Mouse (Mus musculus): ENCODE data around the gene Syndig1. TPM values are rescaled to one million over a fixed set of nuclear protein-coding genes. Genes with fewer than 3 reads are reported as not detected.

The Syndig1 gene
- total and polyA plus RNA-seq, 2 experiments = not detected

- Histone ChIP-seq H3K27me3 (ENCODE audit: control insufficient read depth, insufficient read depth, low read length) (no peaks in the 10 kb centered on the region), H3K9ac (ENCODE audit: low read depth, low read length) (no peak overlapping the region), H3K4me3 (ENCODE audit: insufficient read depth, low read depth, low read length) (no peak overlapping the region), H3K27ac (replicated peaks; ENCODE audit: insufficient read depth, low read depth, low read length) (no peak overlapping the region), H3K4me1 (ENCODE audit: control insufficient read depth, insufficient read depth, low read length) (no peaks in the 10 kb centered on the region), H3K36me3 (ENCODE audit: control insufficient read depth, insufficient read depth, low read length) (no peaks in the 10 kb centered on the region), H3K79me2 (ENCODE audit: control insufficient read depth, insufficient read depth, low read length) (no peaks in the 10 kb centered on the region)
- TF ChIP-seq POLR2A (IDR thresholded peaks at IDR 0.05; ENCODE audit: extremely low read depth, insufficient read depth, low read length) = no peak
- no peak for TF ChIP-seq CTCF (IDR thresholded peaks at IDR 0.05; ENCODE audit: low read depth, low read length)
- no peak for DNase-seq (ENCODE audit: extremely low read depth, low read depth, low spot score)
Observed at GRCm38 (mm10) chr2:149887634-149888033, 58.6 kb downstream of the Syndig1 start.

GRCm38 (mm10) chr2:149891647-149892046 lies 62.6 kb downstream of the Syndig1 start:
- DNase-seq (ENCODE audit: extremely low read depth, low read depth, low spot score) = no peak
- TF ChIP-seq POLR2A (IDR thresholded peaks at IDR 0.05; ENCODE audit: extremely low read depth, insufficient read depth, low read length) (no peak), CTCF (IDR thresholded peaks at IDR 0.05; ENCODE audit: low read depth, low read length) (no peak)
- H3K4me3 ChIP-seq (ENCODE audit: insufficient read depth, low read depth, low read length) = no peak overlapping the region
- no peak overlapping the region for H3K27ac ChIP-seq (replicated peaks; ENCODE audit: insufficient read depth, low read depth, low read length)
- H3K4me1 ChIP-seq (ENCODE audit: control insufficient read depth, insufficient read depth, low read length) = no peaks in the 10 kb centered on the region
- H3K9ac ChIP-seq (ENCODE audit: low read depth, low read length) = no peak overlapping the region
- no peaks in the 10 kb centered on the region for H3K79me2 ChIP-seq (ENCODE audit: control insufficient read depth, insufficient read depth, low read length)
- H3K36me3 ChIP-seq (ENCODE audit: control insufficient read depth, insufficient read depth, low read length) = no peaks in the 10 kb centered on the region
- WGBS = 72% methylated on average over 2 of the region's 2 CpGs
- H3K27me3 ChIP-seq (ENCODE audit: control insufficient read depth, insufficient read depth, low read length) = no peaks in the 10 kb centered on the region

DNA sequence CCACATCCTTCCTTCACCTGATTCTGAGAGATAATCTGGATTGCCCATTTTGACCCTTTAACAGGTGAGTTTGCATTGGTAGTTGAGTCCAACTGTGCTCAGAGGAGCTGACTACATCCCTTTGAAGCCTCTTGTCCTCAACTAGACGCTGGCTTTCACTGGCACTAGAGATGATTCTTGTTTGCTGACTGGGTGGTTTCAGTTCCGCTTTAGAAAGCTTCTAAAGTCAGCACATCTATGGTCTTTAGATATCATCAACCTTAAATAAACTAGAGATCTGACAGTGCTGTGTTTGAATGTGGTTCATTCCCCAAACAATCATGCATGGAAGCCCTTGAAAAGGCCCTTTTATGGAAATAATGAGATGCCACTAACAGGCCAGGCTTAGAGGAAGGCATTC lies 67.3 kb downstream of the Syndig1 start:
- Histone ChIP-seq H3K9ac (ENCODE audit: low read depth, low read length) (no peak overlapping the region), H3K79me2 (ENCODE audit: control insufficient read depth, insufficient read depth, low read length) (no peaks in the 10 kb centered on the region), H3K27me3 (ENCODE audit: control insufficient read depth, insufficient read depth, low read length) (no peaks in the 10 kb centered on the region; the same call in 1 of the 2 replicates), H3K4me3 (ENCODE audit: insufficient read depth, low read depth, low read length) (no peak overlapping the region), H3K27ac (replicated peaks; ENCODE audit: insufficient read depth, low read depth, low read length) (no peak overlapping the region), H3K36me3 (ENCODE audit: control insufficient read depth, insufficient read depth, low read length) (no peaks in the 10 kb centered on the region), H3K4me1 (ENCODE audit: control insufficient read depth, insufficient read depth, low read length) (no peaks in the 10 kb centered on the region)
- TF ChIP-seq POLR2A (IDR thresholded peaks at IDR 0.05; ENCODE audit: extremely low read depth, insufficient read depth, low read length) (no peak), CTCF (IDR thresholded peaks at IDR 0.05; ENCODE audit: low read depth, low read length) (no peak)
- 56% methylated on average over 2 of the region's 2 CpGs for WGBS
- no peak for DNase-seq (ENCODE audit: extremely low read depth, low read depth, low spot score)

- no peaks in the 10 kb centered on the region for H3K4me1 ChIP-seq (ENCODE audit: control insufficient read depth, insufficient read depth, low read length)
- H3K4me3 ChIP-seq (ENCODE audit: insufficient read depth, low read depth, low read length) = no peak overlapping the region
- no peak overlapping the region for H3K9ac ChIP-seq (ENCODE audit: low read depth, low read length)
- no peak for TF ChIP-seq POLR2A (IDR thresholded peaks at IDR 0.05; ENCODE audit: extremely low read depth, insufficient read depth, low read length)
- no peak for TF ChIP-seq CTCF (IDR thresholded peaks at IDR 0.05; ENCODE audit: low read depth, low read length)
- H3K79me2 ChIP-seq (ENCODE audit: control insufficient read depth, insufficient read depth, low read length) = no peaks in the 10 kb centered on the region
- 89% methylated on average over 9 of the region's 9 CpGs for WGBS
- H3K27me3 ChIP-seq (ENCODE audit: control insufficient read depth, insufficient read depth, low read length) = no peaks in the 10 kb centered on the region; the same call in 1 of the 2 replicates
- no peak for DNase-seq (ENCODE audit: extremely low read depth, low read depth, low spot score)
- H3K36me3 ChIP-seq (ENCODE audit: control insufficient read depth, insufficient read depth, low read length) = no peaks in the 10 kb centered on the region
- no peak overlapping the region for H3K27ac ChIP-seq (replicated peaks; ENCODE audit: insufficient read depth, low read depth, low read length)
Observed at GRCm38 (mm10) chr2:149899615-149900014, 70.6 kb downstream of the Syndig1 start.

DNA sequence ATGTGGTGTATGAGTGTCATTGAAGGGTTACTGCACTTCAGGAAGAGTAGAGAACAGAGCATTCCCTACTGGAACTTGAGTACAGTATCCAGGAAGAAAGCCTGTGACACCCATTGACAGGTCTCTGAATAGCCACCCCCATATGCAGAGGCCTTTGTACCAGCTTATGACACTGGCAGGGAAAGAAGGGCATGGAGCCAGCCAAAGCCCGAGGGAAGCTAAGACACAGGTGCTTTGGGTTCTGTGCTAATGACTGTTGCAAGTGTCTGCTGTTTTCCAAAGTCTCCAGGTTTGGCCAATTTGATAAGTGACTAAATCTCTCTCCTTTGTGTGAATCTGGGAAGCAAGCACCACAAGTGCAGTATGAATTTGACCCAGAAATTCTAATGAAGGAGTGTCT lies 71.6 kb downstream of the Syndig1 start:
- 78% methylated on average over 1 of the region's 1 CpGs for WGBS
- TF ChIP-seq POLR2A (IDR thresholded peaks at IDR 0.05; ENCODE audit: extremely low read depth, insufficient read depth, low read length) (no peak), CTCF (IDR thresholded peaks at IDR 0.05; ENCODE audit: low read depth, low read length) (no peak)
- Histone ChIP-seq H3K27ac (replicated peaks; ENCODE audit: insufficient read depth, low read depth, low read length) (no peak overlapping the region), H3K36me3 (ENCODE audit: control insufficient read depth, insufficient read depth, low read length) (no peaks in the 10 kb centered on the region), H3K4me3 (ENCODE audit: insufficient read depth, low read depth, low read length) (no peak overlapping the region), H3K4me1 (ENCODE audit: control insufficient read depth, insufficient read depth, low read length) (no peaks in the 10 kb centered on the region), H3K79me2 (ENCODE audit: control insufficient read depth, insufficient read depth, low read length) (no peaks in the 10 kb centered on the region), H3K9ac (ENCODE audit: low read depth, low read length) (no peak overlapping the region), H3K27me3 (ENCODE audit: control insufficient read depth, insufficient read depth, low read length) (no peaks in the 10 kb centered on the region; the same call in 1 of the 2 replicates)
- no peak for DNase-seq (ENCODE audit: extremely low read depth, low read depth, low spot score)

DNA sequence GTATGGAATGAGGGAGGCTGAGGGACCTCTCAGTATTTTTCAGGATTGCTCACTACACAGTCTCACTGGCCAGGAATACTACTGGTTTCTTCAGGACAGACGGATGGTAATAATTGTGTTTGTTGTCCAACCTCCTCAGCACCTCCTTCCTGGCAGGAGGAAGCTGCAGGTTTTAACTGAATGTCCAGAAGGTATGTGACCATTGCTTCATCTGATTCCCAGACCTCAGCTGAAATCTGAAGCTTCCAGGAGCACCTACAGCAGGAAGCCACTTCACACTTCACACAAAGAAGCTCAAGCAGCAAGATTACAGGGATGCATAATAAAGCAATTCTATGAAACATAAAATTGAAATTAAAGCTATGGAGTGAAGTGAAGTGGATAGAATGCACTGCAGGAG lies 75.4 kb downstream of the Syndig1 start:
- no peaks in the 10 kb centered on the region for H3K27me3 ChIP-seq (ENCODE audit: control insufficient read depth, insufficient read depth, low read length)
- TF ChIP-seq CTCF (IDR thresholded peaks at IDR 0.05; ENCODE audit: low read depth, low read length) = no peak

More for the DNA sequence above, 75.4 kb downstream of the Syndig1 start:
- no peaks in the 10 kb centered on the region for H3K4me1 ChIP-seq (ENCODE audit: control insufficient read depth, insufficient read depth, low read length)
- H3K27ac ChIP-seq (replicated peaks; ENCODE audit: insufficient read depth, low read depth, low read length) = no peak overlapping the region
- H3K79me2 ChIP-seq (ENCODE audit: control insufficient read depth, insufficient read depth, low read length) = no peaks in the 10 kb centered on the region
- H3K4me3 ChIP-seq (ENCODE audit: insufficient read depth, low read depth, low read length) = no peak overlapping the region
- WGBS = 74% methylated on average over 1 of the region's 1 CpGs
- DNase-seq (ENCODE audit: extremely low read depth, low read depth, low spot score) = no peak
- no peak overlapping the region for H3K9ac ChIP-seq (ENCODE audit: low read depth, low read length)
- no peaks in the 10 kb centered on the region for H3K36me3 ChIP-seq (ENCODE audit: control insufficient read depth, insufficient read depth, low read length)

All from liver, adult 2 months (tissue).